Mouse (Mus musculus) liver, embryonic 14.5 days (tissue): ENCODE data around the gene 9130213A22Rik. TPM values are rescaled to one million over a fixed set of nuclear protein-coding genes. Genes with fewer than 3 reads are reported as not detected.

Source experiments
- ATAC-seq: fragments of 200-750 bp; cut with Nextera tagmentation; 2 replicates; pipeline ENCODE4 v1.8.0; 2017; ENCODE audit warnings: moderate number of reproducible peaks, mild to moderate bottlenecking, moderate library complexity; ENCODE audit not compliant: insufficient read depth
- DNase-seq, 3 experiments: peaks; one replicate each; pipeline ENCODE4 v3.0.0-alpha.2; 2012 to 2013; ENCODE audit warnings: low read depth in 3 of 3, low spot score in 3 of 3
- H3K27ac ChIP-seq: fragments of 300-500 bp; sonication (generic); 2 replicates; pipeline ENCODE4 v1.5.1; 2014; ENCODE audit warnings: moderate library complexity, mild to moderate bottlenecking, control low read depth, inconsistent platforms
- H3K27me3 ChIP-seq: fragments of 300-500 bp; sonication (generic); 2 replicates; pipeline ENCODE4 v1.6.1; 2014; ENCODE audit warnings: mild to moderate bottlenecking, low read length, moderate library complexity; ENCODE audit not compliant: control insufficient read depth, insufficient read depth
- H3K36me3 ChIP-seq: fragments of 300-500 bp; sonication (generic); replicated peaks from 2 replicates; pipeline ENCODE4 v1.6.1; 2014; ENCODE audit warnings: low read depth; ENCODE audit not compliant: control insufficient read depth, insufficient read depth
- H3K4me1 ChIP-seq, 2 experiments: fragments of 200-500 bp in 1 of 2; fragments of 300-500 bp in 1 of 2; sonication (generic) in 1 of 2; replicated peaks; 2 replicates each; pipeline ENCODE4 v1.6.1; 2012 to 2014; ENCODE audit warnings: antibody characterized with exemption in 1 of 2, inconsistent platforms in 1 of 2, low read length in 1 of 2; ENCODE audit not compliant: control insufficient read depth in 2 of 2, insufficient read depth in 2 of 2
- H3K4me2 ChIP-seq: fragments of 300-500 bp; sonication (generic); 2 replicates; pipeline ENCODE4 v1.6.1; 2014; ENCODE audit warnings: low read depth, mild to moderate bottlenecking, control low read depth, moderate library complexity
- H3K4me3 ChIP-seq, 2 experiments: fragments of 200-500 bp in 1 of 2; fragments of 300-500 bp in 1 of 2; sonication (generic) in 1 of 2; 2 replicates each; pipeline ENCODE4 v1.5.1; 2012 to 2014; ENCODE audit warnings: low read depth in 2 of 2, low read length in 2 of 2, mild to moderate bottlenecking in 2 of 2, control low read depth in 1 of 2, inconsistent platforms in 1 of 2, moderate library complexity in 1 of 2; ENCODE audit not compliant: insufficient read depth in 1 of 2
- H3K9ac ChIP-seq: fragments of 300-500 bp; sonication (generic); replicated peaks from 2 replicates; pipeline ENCODE4 v1.6.1; 2014; ENCODE audit warnings: mild to moderate bottlenecking, control low read depth, moderate library complexity
- H3K9me3 ChIP-seq: fragments of 300-500 bp; sonication (generic); 2 replicates; pipeline ENCODE4 v1.6.1; 2016; ENCODE audit warnings: low read length, mixed read lengths; ENCODE audit not compliant: control insufficient read depth
- CTCF ChIP-seq: IDR thresholded peaks from 2 replicates; pipeline ENCODE4 v1.5.1; 2016; ENCODE audit warnings: antibody characterized with exemption, low read depth, control low read depth
- EP300 ChIP-seq: IDR thresholded peaks from 2 replicates; pipeline ENCODE4 v1.6.1; 2016; ENCODE audit warnings: antibody characterized with exemption, low read depth
- WGBS: fragments of 180-500 bp; shearing (Covaris S2); extraction: QIAGEN DNeasy Blood & Tissue Kit; methylation state at CpG from one replicate; pipeline ENCODE4 v1.1.7; 2014; ENCODE audit not compliant: insufficient replicate concordance; 5-methylcytosine and 5-hydroxymethylcytosine counted together
- polyA plus RNA-seq, 2 experiments: library from polyadenylated mRNA; depleted of rRNA in 1 of 2; stranded (reverse) in 1 of 2; unstranded in 1 of 2; fragments of >200 nt; fragmentation: Nextera tagmentation in 1 of 2; extraction: Ambion mirVana in 1 of 2; gene quantifications; 2 replicates each; pipeline versions ENCODE4 v1.2.1 to v1.2.3; 2012 to 2014

9130213A22Rik gene
- polyA plus RNA-seq, 2 experiments, result 0.08 TPM; not detected in 1

- Histone ChIP-seq H3K4me2 (no peak overlapping the region), H3K9ac (no peak overlapping the region), H3K27ac (no peak overlapping the region), H3K36me3 (no peaks in the 10 kb centered on the region), H3K27me3 (no peaks in the 10 kb centered on the region; the same call in 1 of the 2 replicates), H3K4me3 (no peak overlapping the region), H3K9me3 (no peaks in the 10 kb centered on the region), H3K4me1 (no peaks in the 10 kb centered on the region)
- TF ChIP-seq CTCF (no peak), EP300 (no peak)
- ATAC-seq (no peak), DNase-seq (no peak)
- 71% methylated on average over 8 of the region's 8 CpGs for WGBS
These were observed 41.5 kb downstream of the 9130213A22Rik start for GRCm38 (mm10) chr11:69080855-69081222.

GRCm38 (mm10) chr11:69080102-69080854 is 42.1 kb downstream of the 9130213A22Rik start:
- no peaks in the 10 kb centered on the region; the same call in 1 of the 2 replicates for H3K27me3 ChIP-seq
- ATAC-seq (no peak), DNase-seq (no peak)
- no peaks in the 10 kb centered on the region for H3K4me1 ChIP-seq
- no peak overlapping the region for H3K4me2 ChIP-seq
- H3K27ac ChIP-seq, result no peak overlapping the region
- no peak overlapping the region for H3K9ac ChIP-seq
- TF ChIP-seq CTCF (no peak), EP300 (no peak)
- H3K36me3 ChIP-seq, result no peaks in the 10 kb centered on the region
- H3K4me3 ChIP-seq, result no peak overlapping the region
- WGBS, result 67% methylated on average over 15 of the region's 15 CpGs
- H3K9me3 ChIP-seq, result no peaks in the 10 kb centered on the region

- H3K4me1 ChIP-seq, result peaks cover 6 to 8% of the 10 kb centered on the region in 2 experiments
- TF ChIP-seq CTCF, result no peak
- TF ChIP-seq EP300, result no peak
- WGBS, result 55% methylated on average over 5 of the region's 5 CpGs
- H3K36me3 ChIP-seq, result no peaks in the 10 kb centered on the region
- no peak overlapping the region for H3K4me2 ChIP-seq
- H3K9me3 ChIP-seq, result no peaks in the 10 kb centered on the region
- H3K27ac ChIP-seq, result no peak overlapping the region
- H3K27me3 ChIP-seq, result no peaks in the 10 kb centered on the region; the same call in 1 of the 2 replicates
- no peak for ATAC-seq
- no peak overlapping the region for H3K9ac ChIP-seq
- no peak overlapping the region for H3K4me3 ChIP-seq
- no peak for DNase-seq
These were observed 43.5 kb downstream of the 9130213A22Rik start for GRCm38 (mm10) chr11:69078805-69079438.

- TF ChIP-seq CTCF (no peak), EP300 (no peak)
- no peak overlapping the region for H3K4me2 ChIP-seq
- no peaks in the 10 kb centered on the region; the same call in 1 of the 2 replicates for H3K27me3 ChIP-seq
- 72% methylated on average over 6 of the region's 6 CpGs for WGBS
- H3K4me1 ChIP-seq, result peaks cover 8 to 14% of the 10 kb centered on the region in 2 experiments
- no peaks in the 10 kb centered on the region for H3K36me3 ChIP-seq
- DNase-seq (no peak), ATAC-seq (no peak)
- H3K27ac ChIP-seq, result no peak overlapping the region
- H3K4me3 ChIP-seq, result no peak overlapping the region
- H3K9me3 ChIP-seq, result no peaks in the 10 kb centered on the region
- no peak overlapping the region for H3K9ac ChIP-seq
These were observed 44.3 kb downstream of the 9130213A22Rik start for GRCm38 (mm10) chr11:69078041-69078440.

- Histone ChIP-seq H3K9me3 (no peaks in the 10 kb centered on the region), H3K36me3 (no peaks in the 10 kb centered on the region), H3K27me3 (no peaks in the 10 kb centered on the region), H3K9ac (no peak overlapping the region), H3K4me2 (no peak overlapping the region), H3K4me3 (no peak overlapping the region), H3K27ac (no peak overlapping the region), H3K4me1 (peaks cover 8 to 18% of the 10 kb centered on the region in 2 experiments)
- ATAC-seq, result no peak
- 77% methylated on average over 9 of the region's 9 CpGs for WGBS
- TF ChIP-seq CTCF (no peak), EP300 (no peak)
- no peak for DNase-seq
These were observed 45.1 kb downstream of the 9130213A22Rik start for GRCm38 (mm10) chr11:69077316-69077715.
